Mouse (Mus musculus) embryonic stem cell, embryonic (primary cell): ENCODE measurements around the gene Iqsec1.

Experiments
- CTCF ChIA-PET, 4 experiments: fragments of 300-600 bp in 2 of 4; fragments of 350-600 bp in 2 of 4; sonication (Branson Sonifier 250); formaldehyde crosslinking; loops; one replicate each; lab custom pipeline; 2022; ENCODE audit warnings: inconsistent platforms in 2 of 4; lab: Charles Lee
- POLR2A ChIA-PET, 4 experiments: fragments of 300-600 bp in 2 of 4; fragments of 350-600 bp in 2 of 4; sonication (Branson Sonifier 250); formaldehyde crosslinking; loops; one replicate each; lab custom pipeline; 2022; ENCODE audit warnings: antibody characterized with exemption in 4 of 4, inconsistent platforms in 1 of 4; lab: Charles Lee

Iqsec1 gene

GRCm38 (mm10) chr6:90725526-90725925 is 263.0 kb downstream of the Iqsec1 start:
- CTCF ChIA-PET = interaction anchor here in 3 of 4 experiments (0.6 to 3.7 kb wide), 4 partner anchors 12 to 160 kb away, joined by 3 to 12 read pairs (median 7); no protein-coding TSS in a partner anchor
- POLR2A ChIA-PET = interaction anchor here in 1 of 4 experiments (0.9 to 1.5 kb wide), 2 partner anchors 9 to 12 kb away, joined by 3 to 7 read pairs; no protein-coding TSS in a partner anchor

- POLR2A ChIA-PET = interaction anchor here in 3 of 4 experiments (0.6 to 1.5 kb wide), 3 partner anchors 14 to 44 kb away, joined by 3 to 5 read pairs (median 3); no protein-coding TSS in a partner anchor
These were observed 265.5 kb downstream of the Iqsec1 start for GRCm38 (mm10) chr6:90722993-90723392.

DNA sequence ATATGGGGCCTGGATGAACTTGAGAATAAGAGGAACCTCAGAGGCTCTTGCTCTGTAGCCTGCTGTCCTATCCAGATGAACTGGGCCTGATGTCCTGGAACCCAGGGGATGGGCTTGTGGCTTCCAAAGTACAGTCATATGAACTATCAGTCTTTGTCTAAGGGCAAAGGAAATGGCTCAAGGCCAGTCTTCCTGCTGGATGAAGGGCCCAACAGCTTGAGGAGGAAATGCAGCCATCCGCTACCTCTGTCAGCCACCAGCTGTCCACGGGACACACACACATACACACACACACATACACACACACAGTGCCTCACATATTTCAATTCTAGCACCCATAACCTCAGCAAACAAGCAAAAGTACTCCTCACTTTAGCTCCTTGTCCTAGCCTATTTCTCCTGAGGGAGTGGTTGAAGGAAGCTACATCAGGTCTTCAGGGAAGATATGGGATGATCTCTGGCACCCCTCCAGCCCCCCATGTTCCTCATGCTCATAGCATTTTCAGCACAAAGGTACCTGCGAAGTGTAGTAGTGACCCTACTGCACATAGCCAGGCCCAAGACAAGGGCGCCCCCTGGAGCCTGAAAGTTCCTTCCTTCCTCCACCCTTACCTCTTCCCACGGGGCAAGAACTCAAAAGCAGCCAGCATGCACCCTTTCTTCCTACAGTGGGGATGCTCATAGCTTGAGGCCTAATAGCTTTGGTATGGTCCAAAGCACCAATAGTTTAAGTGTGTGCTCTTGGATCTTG is 267.3 kb downstream of the Iqsec1 start:
- CTCF ChIA-PET = interaction anchor here in 3 of 4 experiments (0.9 to 3.5 kb wide), 11 partner anchors 13 to 116 kb away, joined by 3 to 21 read pairs (median 4); partner anchors contain the start of gene Slc41a3 (in 1 of the 3)
- POLR2A ChIA-PET = interaction anchor here in 2 of 4 experiments (0.8 to 3.2 kb wide), 3 partner anchors 9 to 16 kb away, joined by 3 to 11 read pairs (median 8); no protein-coding TSS in a partner anchor

More at GRCm38 (mm10) chr6:90722993-90723392, 265.5 kb downstream of the Iqsec1 start:
- CTCF ChIA-PET = interaction anchor here in 3 of 4 experiments (1.2 to 3.7 kb wide), 4 partner anchors 15 to 116 kb away, joined by 3 to 12 read pairs (median 4); no protein-coding TSS in a partner anchor

DNA sequence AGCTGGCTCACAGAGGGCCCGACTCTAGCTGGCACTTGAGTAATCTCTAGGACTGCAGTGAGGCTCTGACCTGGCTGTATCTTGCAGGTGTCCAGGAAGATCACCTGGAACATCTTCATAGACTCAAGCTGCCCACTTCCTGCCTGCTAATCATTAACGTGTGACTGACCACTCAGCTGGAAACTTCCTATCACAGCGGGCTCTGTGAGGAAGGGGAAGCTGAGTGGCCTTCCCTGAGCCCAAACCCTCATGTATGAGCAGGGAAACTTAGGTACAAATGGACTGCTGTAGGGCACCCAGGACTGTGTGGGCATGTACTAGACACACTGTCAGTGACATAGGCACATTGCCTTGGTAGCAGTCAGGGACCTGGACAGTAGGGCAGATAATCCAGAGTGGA is 268.3 kb downstream of the Iqsec1 start:
- POLR2A ChIA-PET = interaction anchor here in 1 of 4 experiments (0.9 to 3.2 kb wide), 3 partner anchors 10 to 60 kb away, joined by 3 to 11 read pairs (median 8); no protein-coding TSS in a partner anchor
- CTCF ChIA-PET = interaction anchor here (0.6 to 3.5 kb wide), 13 partner anchors 12 to 1159 kb away, joined by 3 to 21 read pairs (median 3); partner anchors contain the start of gene Slc41a3 (in 1 of the 4)

GRCm38 (mm10) chr6:90719402-90719801 is 269.1 kb downstream of the Iqsec1 start:
- ChIA-PET CTCF (interaction anchor here in 3 of 4 experiments (0.6 to 3.5 kb wide), 5 partner anchors 15 to 1160 kb away, joined by 3 to 21 read pairs (median 4); partner anchors contain the start of gene Slc41a3 (in 1 of the 3)), POLR2A (interaction anchor here in 2 of 4 experiments (0.7 to 3.2 kb wide), 3 partner anchors 11 to 311 kb away, joined by 3 to 11 read pairs (median 8); no protein-coding TSS in a partner anchor)

- ChIA-PET CTCF (interaction anchor here in 2 of 4 experiments (0.7 to 3.5 kb wide), 4 partner anchors 9 to 112 kb away, joined by 3 to 21 read pairs (median 4); no protein-coding TSS in a partner anchor), POLR2A (interaction anchor here in 2 of 4 experiments (0.7 to 1.0 kb wide), 2 partner anchors 270 to 310 kb away, joined by 3 read pairs; partner anchors contain the start of gene Iqsec1 (in 1 of the 2))
These were observed 270.0 kb downstream of the Iqsec1 start for GRCm38 (mm10) chr6:90718477-90718876.

GRCm38 (mm10) chr6:90717711-90718110 is 270.8 kb downstream of the Iqsec1 start:
- POLR2A ChIA-PET = interaction anchor here in 2 of 4 experiments (1.5 to 3.6 kb wide), 3 partner anchors 13 to 113 kb away, joined by 5 to 25 read pairs (median 5); partner anchors contain the start of gene Slc41a3 (in 1 of the 2)
- CTCF ChIA-PET = interaction anchor here in 3 of 4 experiments (1.3 to 3.4 kb wide), 3 partner anchors 10 to 111 kb away, joined by 3 to 16 read pairs (median 4); no protein-coding TSS in a partner anchor

GRCm38 (mm10) chr6:90716853-90717252 is 271.6 kb downstream of the Iqsec1 start:
- CTCF ChIA-PET = interaction anchor here (0.5 to 3.4 kb wide), 10 partner anchors 21 to 389 kb away, joined by 3 to 16 read pairs (median 7); no protein-coding TSS in a partner anchor
- POLR2A ChIA-PET = interaction anchor here in 3 of 4 experiments (0.6 to 3.6 kb wide), 27 partner anchors 8 to 1432 kb away, joined by 3 to 25 read pairs (median 5); partner anchors contain the start of genes Slc41a3 (in 2 of the 3) and Hdac11 (in 1 of the 3)

DNA sequence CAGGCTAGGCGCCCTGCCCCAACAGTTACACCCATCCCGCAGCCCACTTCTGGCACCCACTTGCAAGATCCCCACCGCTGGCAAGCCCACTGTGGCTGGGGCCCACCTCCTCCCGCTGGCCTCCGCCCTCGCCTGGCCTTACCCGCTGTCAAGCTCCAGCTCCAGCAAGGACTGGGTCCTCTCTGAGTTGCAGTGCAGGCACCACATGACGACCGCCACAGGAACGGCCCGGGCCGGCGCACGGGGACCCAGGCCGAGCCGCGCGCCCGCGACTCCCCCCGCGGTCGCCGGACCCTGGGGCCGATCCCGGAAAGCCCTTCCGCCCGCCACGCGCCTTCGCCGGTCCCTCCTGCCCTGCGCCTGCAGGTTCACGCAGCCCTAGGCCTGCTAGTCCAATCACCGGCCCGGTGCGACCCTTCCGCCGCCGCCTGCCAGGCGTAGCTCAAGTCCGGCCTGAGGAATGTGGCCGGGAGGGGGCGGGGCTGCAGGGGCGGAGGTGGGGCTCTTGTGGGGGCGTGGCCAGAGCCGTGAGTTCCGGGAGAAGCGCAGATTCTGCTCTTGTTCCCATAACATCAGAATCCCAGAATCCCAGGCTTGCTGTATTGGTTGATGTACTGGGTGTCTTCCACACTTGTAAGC is 272.3 kb downstream of the Iqsec1 start:
- ChIA-PET POLR2A (interaction anchor here in 3 of 4 experiments (0.6 to 3.6 kb wide), 37 partner anchors 8 to 1431 kb away, joined by 3 to 25 read pairs (median 3); partner anchors contain the start of genes Slc41a3 (in 2 of the 3), Hdac11 (in 1 of the 3) and Iqsec1 (in 1 of the 3)), CTCF (interaction anchor here (0.5 to 3.4 kb wide), 21 partner anchors 9 to 743 kb away, joined by 3 to 16 read pairs (median 4); no protein-coding TSS in a partner anchor)

DNA sequence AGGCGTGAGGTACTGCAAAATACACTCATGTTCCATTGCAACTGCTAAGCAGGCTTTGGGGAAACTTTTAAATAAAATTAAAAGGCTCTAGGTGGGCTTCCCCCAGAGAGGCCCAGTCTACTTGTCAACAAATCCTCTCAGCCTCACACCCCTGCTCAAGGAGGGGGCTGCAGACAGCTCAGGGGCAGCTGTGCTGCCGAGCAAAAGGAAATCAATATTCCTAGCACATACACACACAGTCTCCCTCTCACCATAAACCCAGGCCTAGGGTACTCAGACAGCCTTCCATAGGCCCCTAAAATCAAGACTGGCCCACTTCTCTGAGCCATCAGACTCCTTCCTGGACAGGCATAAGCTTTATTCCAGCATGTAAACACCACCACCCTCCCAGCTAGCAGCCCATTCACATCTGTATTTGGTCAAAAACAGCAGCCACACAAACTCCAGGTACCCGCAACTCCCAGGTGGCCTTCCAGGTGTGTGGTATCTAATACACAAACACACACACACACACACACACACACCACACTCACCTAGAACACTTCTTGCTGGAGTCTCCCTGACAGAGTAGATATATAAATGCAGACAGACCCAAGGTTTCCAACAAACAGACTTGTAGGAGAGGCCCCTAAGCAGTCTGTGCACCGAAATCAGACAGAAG is 273.1 kb downstream of the Iqsec1 start:
- CTCF ChIA-PET = interaction anchor here (0.7 to 3.4 kb wide), 9 partner anchors 13 to 570 kb away, joined by 3 to 16 read pairs (median 5); no protein-coding TSS in a partner anchor
- POLR2A ChIA-PET = interaction anchor here in 2 of 4 experiments (0.9 to 3.6 kb wide), 10 partner anchors 7 to 54 kb away, joined by 3 to 25 read pairs (median 5); no protein-coding TSS in a partner anchor

DNA sequence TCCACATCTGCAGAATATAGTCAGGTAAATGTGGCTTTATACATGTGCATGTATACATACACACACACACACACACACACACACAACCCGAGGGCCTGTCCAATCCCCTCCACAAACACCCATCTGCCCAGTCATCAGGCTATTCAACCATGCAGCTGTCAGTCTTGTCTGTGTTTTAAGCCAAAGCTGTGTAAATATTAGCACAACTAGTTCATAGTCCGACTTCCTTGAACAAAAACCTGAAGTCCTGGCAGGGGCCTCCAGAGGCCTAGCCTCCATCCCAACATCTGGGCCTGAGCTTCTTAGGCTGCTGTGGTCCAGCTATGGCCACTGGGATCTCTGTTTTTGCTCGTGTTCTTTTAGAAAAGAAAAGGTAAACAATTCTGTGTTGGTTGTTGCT is 274.8 kb downstream of the Iqsec1 start:
- CTCF ChIA-PET = interaction anchor here in 2 of 4 experiments (0.7 to 0.9 kb wide), 2 partner anchors 9 to 24 kb away, joined by 3 read pairs; no protein-coding TSS in a partner anchor

GRCm38 (mm10) chr6:90712486-90713480 is 275.7 kb downstream of the Iqsec1 start:
- ChIA-PET POLR2A (interaction anchor here in 3 of 4 experiments (0.5 to 2.3 kb wide), 9 partner anchors 10 to 444 kb away, joined by 3 to 11 read pairs (median 4); no protein-coding TSS in a partner anchor), CTCF (interaction anchor here in 3 of 4 experiments (0.7 to 1.7 kb wide), 3 partner anchors 8 to 25 kb away, joined by 3 read pairs; no protein-coding TSS in a partner anchor)

More for the DNA sequence above, 274.8 kb downstream of the Iqsec1 start:
- POLR2A ChIA-PET = interaction anchor here in 3 of 4 experiments (0.6 to 1.4 kb wide), 4 partner anchors 11 to 146 kb away, joined by 3 to 6 read pairs (median 4); no protein-coding TSS in a partner anchor

DNA sequence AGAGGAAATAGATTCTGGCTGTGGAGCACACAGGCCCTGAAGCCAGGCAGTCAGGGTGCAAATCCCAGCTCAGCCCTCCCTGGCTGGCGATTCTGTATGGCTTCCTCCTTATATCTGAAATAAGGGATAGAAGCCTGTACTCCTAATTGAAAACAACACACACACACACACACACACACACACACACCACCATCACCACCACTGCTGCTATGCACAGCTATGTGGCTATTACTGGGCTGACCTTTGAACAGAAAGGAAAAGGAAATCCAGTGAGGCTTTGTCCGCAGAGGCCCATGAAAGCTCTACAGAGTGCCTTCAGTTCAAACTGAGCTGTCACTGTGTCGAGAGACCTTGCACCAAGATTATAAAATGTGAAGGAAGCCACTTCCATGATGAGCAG is 276.4 kb downstream of the Iqsec1 start:
- CTCF ChIA-PET = interaction anchor here in 1 of 4 experiments (1.7 kb wide), 1 partner anchor 25 kb away, joined by 3 read pairs; no protein-coding TSS in a partner anchor
- POLR2A ChIA-PET = interaction anchor here in 3 of 4 experiments (0.6 to 2.3 kb wide), 9 partner anchors 9 to 277 kb away, joined by 3 to 11 read pairs (median 4); no protein-coding TSS in a partner anchor

GRCm38 (mm10) chr6:90711476-90712035 is 276.9 kb downstream of the Iqsec1 start:
- ChIA-PET CTCF (interaction anchor here in 1 of 4 experiments (1.7 kb wide), 1 partner anchor 26 kb away, joined by 3 read pairs; no protein-coding TSS in a partner anchor), POLR2A (interaction anchor here in 3 of 4 experiments (0.6 to 2.3 kb wide), 6 partner anchors 9 to 277 kb away, joined by 3 to 11 read pairs (median 3); no protein-coding TSS in a partner anchor)
